Mouse (Mus musculus) kidney, postnatal 14 days (tissue): ENCODE measurements at regions not wholly inside any gene's neighbourhood (a gene's known extent, or its start where the extent isn't known, plus 50 kb on each side); places are given as distances from the start of the nearest gene placed in this dataset.

ENCODE experiments used
- DNase-seq: peaks from one replicate; pipeline ENCODE4 v3.0.0; 2022; ENCODE audit warnings: mixed read lengths

DNA sequence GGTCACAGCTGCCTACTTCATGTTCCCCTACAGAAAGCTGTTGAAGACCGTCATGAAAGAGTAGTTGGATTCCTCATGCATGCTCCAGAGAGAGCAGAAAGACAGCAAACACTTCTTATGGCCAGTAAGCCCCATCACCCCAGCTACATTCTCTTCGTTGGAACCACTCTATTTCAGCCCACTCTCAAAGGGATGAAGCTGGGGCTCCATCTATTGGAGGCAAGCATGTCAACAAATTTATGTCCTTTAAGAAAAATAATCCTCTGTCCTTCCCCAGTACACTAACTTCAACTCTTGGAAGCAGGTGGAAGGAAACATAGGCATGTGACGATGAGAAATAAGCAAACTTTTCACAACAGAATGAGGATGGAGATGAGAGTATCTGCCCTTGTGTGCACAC lies 438.5 kb downstream of the Cdk5rap2 start:
- DNase-seq = no peak

DNA sequence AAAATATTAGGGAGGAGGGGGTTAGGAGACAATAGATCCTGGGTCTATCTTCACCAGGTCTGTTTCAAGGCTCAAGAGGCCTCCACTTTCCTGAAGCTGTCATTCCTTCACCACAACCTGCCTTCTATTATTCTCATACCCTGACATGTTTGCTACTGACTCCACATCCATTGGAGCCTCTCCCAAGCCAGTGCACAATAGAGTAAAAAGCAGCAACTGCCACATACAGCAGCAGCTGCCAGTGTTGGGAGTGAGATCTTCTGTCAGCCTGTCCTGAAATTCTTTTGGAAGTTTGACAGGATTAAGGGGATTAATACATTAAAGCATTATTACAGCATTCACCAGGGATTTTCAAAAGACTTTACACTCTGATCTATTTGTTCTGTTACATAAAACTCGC lies 441.8 kb downstream of the Cdk5rap2 start:
- no peak for DNase-seq
